Mouse (Mus musculus) left cerebral cortex, postnatal 36 days (tissue): ENCODE results near the gene Trim46. TPM values are rescaled to one million over a fixed set of nuclear protein-coding genes. Genes with fewer than 3 reads are reported as not detected.

Experiments used
- DNase-seq, 2 experiments: peaks; one replicate each; pipeline ENCODE4 v3.0.0; 2021 to 2022; ENCODE audit warnings: low spot score in 2 of 2, mixed read lengths in 1 of 2
- intact Hi-C: fragments of 180-260 bp; cut with DNase I; formaldehyde crosslinking; loops from one replicate; pipeline ENCODE4 v1.15.1; 2025
- microRNA-seq: library from miRNA; unstranded; fragments of <30 nt; microRNA quantifications from one replicate; pipeline ENCODE4 v1.2.0, GENCODE M21; 2022
- total RNA-seq, 2 experiments: library from RNA; stranded (reverse); gene quantifications; 2 replicates each; pipeline ENCODE4 v1.2.3; 2021

The Trim46 gene
- total RNA-seq, 2 experiments from 2014 or later = 74.4 to 88.7 TPM

GRCm38 (mm10) chr3:89193351-89193750 lies 52.8 kb downstream of the Trim46 start:
- intact Hi-C loops = no loop called here
- DNase-seq = no peak

GRCm38 (mm10) chr3:89190436-89190835 lies 55.7 kb downstream of the Trim46 start:
- intact Hi-C loops = no loop called here
- no peak for DNase-seq

DNA sequence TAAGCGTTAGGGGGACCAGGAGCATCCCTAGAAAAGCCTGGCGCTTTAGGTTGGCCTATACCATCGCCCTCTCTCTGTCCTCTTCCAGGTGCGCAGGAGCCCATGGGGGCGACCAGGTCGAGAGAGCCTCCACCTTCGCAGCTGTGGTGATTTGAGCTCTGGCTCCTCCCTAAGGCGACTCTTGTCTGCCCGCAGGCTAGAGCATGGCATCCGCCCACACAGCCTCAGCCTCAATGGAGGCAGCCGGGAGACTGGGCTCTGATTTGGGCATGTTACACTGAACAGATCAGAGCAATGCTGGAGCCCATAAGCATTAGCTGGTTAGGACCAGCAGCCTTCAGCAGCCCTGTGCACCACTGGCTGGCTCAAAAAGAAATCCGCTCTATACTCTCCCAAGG lies 57.6 kb downstream of the Trim46 start:
- DNase-seq = no peak
- intact Hi-C loops = no loop called here

DNA sequence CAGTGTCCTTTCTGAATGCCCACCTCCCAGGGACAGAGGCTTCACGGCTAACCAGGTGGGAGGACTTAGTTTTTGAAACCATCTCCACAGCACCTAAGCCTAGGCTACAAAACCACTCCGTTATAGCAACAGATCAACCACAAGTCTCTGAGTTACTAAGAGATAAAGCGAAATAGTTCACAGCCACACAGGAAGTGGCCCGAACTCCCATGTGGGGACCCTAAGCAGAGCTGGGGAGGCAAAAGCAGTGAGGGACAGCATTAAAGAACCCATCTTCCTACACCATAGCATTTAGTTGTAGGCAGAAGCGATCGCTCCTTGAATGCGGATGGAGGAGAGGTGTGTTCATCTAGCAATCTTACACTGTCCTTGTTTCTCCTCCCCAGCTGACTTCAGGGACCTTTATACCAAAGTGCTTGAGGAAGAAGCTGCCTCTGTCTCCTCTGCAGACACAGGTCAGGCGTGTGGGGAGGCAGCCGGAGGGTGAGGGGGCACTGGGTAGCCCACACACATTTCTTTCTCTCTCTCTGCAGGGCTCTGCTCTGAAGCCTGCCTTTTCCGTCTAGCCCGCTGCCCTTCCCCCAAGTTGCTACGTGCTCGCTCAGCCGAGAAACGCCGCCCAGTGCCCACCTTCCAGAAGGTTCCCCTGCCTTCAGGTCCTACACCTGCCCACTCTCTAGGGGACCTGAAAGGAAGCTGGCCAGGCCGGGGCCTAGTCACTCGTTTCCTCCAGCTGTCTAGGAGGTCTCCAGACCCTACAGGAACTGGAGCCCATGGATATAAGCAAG lies 58.2 kb downstream of the Trim46 start:
- no peak for DNase-seq
- intact Hi-C loops = no loop called here

GRCm38 (mm10) chr3:89187197-89187596 lies 58.9 kb downstream of the Trim46 start:
- DNase-seq = no peak
- intact Hi-C loops = no loop called here

Small RNA genes within 50 kb of the gene (microRNA-seq; reads per million reads assigned to microRNA genes)
- 5,508 reads per million, percentile 92 among the genes with 10 or more reads in this experiment for gene Mir92b

Other genes with a start within 250 kb of the Trim46 start
- 100 to 1,000 TPM; 185 to 202 TPM for gene Rusc1, start 153.0 kb downstream of the Trim46 start, total RNA-seq
- under 1 TPM; 0.15 to 0.43 TPM for gene Gm43738, start 145.2 kb downstream of the Trim46 start, total RNA-seq
- 10 to 100 TPM; 79.8 to 94.6 TPM for gene Fdps, start 144.3 kb downstream of the Trim46 start, total RNA-seq
- gene Pklr, start 110.2 kb downstream of the Trim46 start, total RNA-seq = not detected
- 10 to 100 TPM; 12.9 to 19.1 TPM for gene Hcn3, start 86.1 kb downstream of the Trim46 start, total RNA-seq
- 10 to 100 TPM; 36.8 to 52.2 TPM for gene Clk2, start 81.5 kb downstream of the Trim46 start, total RNA-seq
- 10 to 100 TPM; 64.0 to 67.2 TPM for gene Scamp3, start 68.8 kb downstream of the Trim46 start, total RNA-seq
- 10 to 100 TPM; 59.3 to 60.3 TPM for gene Fam189b, start 63.2 kb downstream of the Trim46 start, total RNA-seq
- 10 to 100 TPM; 62.4 to 64.6 TPM for gene Gba, start 43.4 kb downstream of the Trim46 start, total RNA-seq
- gene Thbs3, start 31.1 kb downstream of the Trim46 start, total RNA-seq = 10 to 100 TPM; 21.0 to 21.3 TPM
- gene Mtx1, start 19.2 kb downstream of the Trim46 start, total RNA-seq = 10 to 100 TPM; 90.6 to 93.8 TPM
- 1 to 10 TPM in 1 of 2 experiments, under 1 TPM in 1; 0.44 to 1.1 TPM for gene Muc1, start 17.3 kb downstream of the Trim46 start, total RNA-seq
- gene Krtcap2, start 343 bp downstream of the Trim46 start, total RNA-seq = 10 to 100 TPM; 59.7 to 64.9 TPM
- 10 to 100 TPM; 47.0 to 51.7 TPM for gene Dpm3, start 13.0 kb upstream of the Trim46 start, total RNA-seq
- 10 to 100 TPM; 34.5 to 39.1 TPM for gene Slc50a1, start 24.3 kb upstream of the Trim46 start, total RNA-seq
- 1 to 10 TPM; 4.2 to 7.4 TPM for gene Efna1, start 34.8 kb upstream of the Trim46 start, total RNA-seq
- 10 to 100 TPM; 50.4 to 59.5 TPM for gene Efna3, start 76.7 kb upstream of the Trim46 start, total RNA-seq
- 1 to 10 TPM in 1 of 2 experiments, not detected in 1; 1.2 TPM for gene Efna4, start 91.7 kb upstream of the Trim46 start, total RNA-seq
- 100 to 1,000 TPM in 1 of 2 experiments, 10 to 100 TPM in 1; 96.1 to 120 TPM for gene Adam15, start 103.7 kb upstream of the Trim46 start, total RNA-seq
- gene Dcst2, start 115.7 kb upstream of the Trim46 start, total RNA-seq = under 1 TPM; 0.23 to 0.39 TPM
- not detected for gene Dcst1, start 118.9 kb upstream of the Trim46 start, total RNA-seq
- gene Zbtb7b, start 148.5 kb upstream of the Trim46 start, total RNA-seq = 10 to 100 TPM; 10.9 to 18.6 TPM
- gene Lenep, start 156.5 kb upstream of the Trim46 start, total RNA-seq = 1 to 10 TPM; 4.2 to 5.3 TPM
- 10 to 100 TPM; 31.0 to 32.5 TPM for gene Flad1, start 165.6 kb upstream of the Trim46 start, total RNA-seq
- 1 to 10 TPM; 2.1 to 2.3 TPM for gene Cks1b, start 172.1 kb upstream of the Trim46 start, total RNA-seq
- 10 to 100 TPM; 10.6 to 16.0 TPM for gene Shc1, start 172.1 kb upstream of the Trim46 start, total RNA-seq
- gene Pygo2, start 183.9 kb upstream of the Trim46 start, total RNA-seq = 10 to 100 TPM; 53.7 to 61.4 TPM
- 10 to 100 TPM; 35.2 to 40.6 TPM for gene Pbxip1, start 190.4 kb upstream of the Trim46 start, total RNA-seq
- gene Pmvk, start 208.2 kb upstream of the Trim46 start, total RNA-seq = 10 to 100 TPM; 32.9 to 33.1 TPM